Mouse (Mus musculus): ENCODE results near the gene Vmn1r33. TPM values are rescaled to one million over a fixed set of nuclear protein-coding genes. Genes with fewer than 3 reads are reported as not detected.
"Not testable (repeated sequence)": the region's sequence is repeated elsewhere in the genome, so short reads cannot be mapped to it uniquely, and the experiment has no call there.

The Vmn1r33 gene
- polyA plus RNA-seq (2015; fragmentation: Nextera tagmentation; extraction: Ambion mirVana) = not detected in 2 replicates

DNA sequence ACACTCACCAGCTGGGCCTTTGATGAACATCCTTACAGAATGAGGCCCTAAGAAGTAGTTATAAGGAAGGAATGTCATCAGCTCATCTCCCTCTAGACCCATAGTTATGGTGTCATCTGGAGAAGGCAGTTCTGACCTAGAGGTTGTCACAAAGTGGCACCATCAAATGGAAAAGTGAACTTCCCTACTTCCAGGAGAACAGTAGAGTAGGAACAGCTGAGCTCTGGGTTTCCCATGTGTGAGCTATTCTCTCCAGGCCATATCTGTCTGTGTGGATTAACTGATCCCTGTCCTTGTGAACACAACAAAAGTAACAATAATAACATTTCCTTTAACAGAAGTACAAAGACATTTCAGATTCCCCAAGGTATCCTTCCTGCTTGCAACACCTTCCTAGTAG, at the start of gene Vmn1r33:
Gene Vmn1r33 (minus strand): TSS at position 101 of the 400 bp plus-strand sequence.
- H3K27me3 ChIP-seq (replicated peaks; ENCODE audit: insufficient read depth, low read length); H3K9ac ChIP-seq (replicated peaks; ENCODE audit: low read depth); H3K4me3 ChIP-seq (ENCODE audit: low read depth, low read length); H3K4me1 ChIP-seq (ENCODE audit: insufficient read depth, low read depth, low read length); H3K4me2 ChIP-seq (replicated peaks; ENCODE audit: low read depth, low read length); H3K9me3 ChIP-seq (ENCODE audit: low read length); H3K27ac ChIP-seq (ENCODE audit: low read length); DNase-seq (ENCODE audit: low spot score); H3K36me3 ChIP-seq (ENCODE audit: insufficient read depth, low read length); ATAC-seq: not testable (repeated sequence)

DNA sequence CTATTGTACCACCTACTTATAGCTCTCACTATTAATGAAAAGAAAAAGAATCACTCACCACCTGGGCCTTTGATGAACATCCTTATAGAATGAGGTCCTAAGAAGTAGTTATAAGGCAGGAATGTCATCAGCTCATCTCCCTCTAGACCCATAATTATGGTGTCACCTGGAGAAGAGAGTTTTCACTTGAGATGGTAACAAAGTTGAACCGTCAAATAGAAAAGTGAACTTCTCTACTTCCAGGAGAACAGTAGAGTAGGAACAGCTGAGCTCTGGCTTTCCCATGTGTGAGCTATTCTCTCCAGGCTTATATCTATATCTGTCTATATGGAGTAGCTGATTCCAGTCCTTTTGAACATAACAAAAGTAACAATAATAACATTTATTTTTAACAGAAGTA, 25.7 kb upstream of the Vmn1r33 start, which contains the start of gene Vmn1r34:
Gene Vmn1r34 (minus strand): TSS at position 101 of the 400 bp plus-strand sequence.
- Histone ChIP-seq H3K27ac (ENCODE audit: low read length) (no peak within 1 kb of the TSS), H3K27me3 (replicated peaks; ENCODE audit: insufficient read depth, low read length) (no peaks in the 10 kb centered on the region), H3K4me1 (ENCODE audit: insufficient read depth, low read depth, low read length) (no peaks in the 10 kb centered on the region), H3K9ac (replicated peaks; ENCODE audit: low read depth) (no peak within 1 kb of the TSS), H3K4me3 (ENCODE audit: low read depth, low read length) (no peak within 1 kb of the TSS), H3K36me3 (ENCODE audit: insufficient read depth, low read length) (no peaks in the 10 kb centered on the region), H3K4me2 (replicated peaks; ENCODE audit: low read depth, low read length) (no peak within 1 kb of the TSS), H3K9me3 (ENCODE audit: low read length) (no peaks in the 10 kb centered on the region)
- TF ChIP-seq EP300 (IDR thresholded peaks at IDR 0.05) = no peak
- DNase-seq (ENCODE audit: low spot score) = no peak
- 76% methylated on average over 1 of the region's 1 CpGs for WGBS
- ATAC-seq = no peak

- no peak overlapping the region for H3K4me2 ChIP-seq (replicated peaks; ENCODE audit: low read depth, low read length)
- no peak overlapping the region for H3K9ac ChIP-seq (replicated peaks; ENCODE audit: low read depth)
- TF ChIP-seq CTCF (IDR thresholded peaks at IDR 0.05) (no peak), EP300 (IDR thresholded peaks at IDR 0.05) (no peak)
- H3K27me3 ChIP-seq (replicated peaks; ENCODE audit: insufficient read depth, low read length) = no peaks in the 10 kb centered on the region
- H3K4me3 ChIP-seq (ENCODE audit: low read depth, low read length) = no peak overlapping the region
- no peak for DNase-seq (ENCODE audit: low spot score)
- H3K27ac ChIP-seq (ENCODE audit: low read length) = no peak overlapping the region
- H3K36me3 ChIP-seq (ENCODE audit: insufficient read depth, low read length) = no peaks in the 10 kb centered on the region
- no peaks in the 10 kb centered on the region for H3K4me1 ChIP-seq (ENCODE audit: insufficient read depth, low read depth, low read length)
- H3K9me3 ChIP-seq (ENCODE audit: low read length) = no peaks in the 10 kb centered on the region
- no peak for ATAC-seq
Observed at GRCm38 (mm10) chr6:66595804-66596203, 22.3 kb downstream of the Vmn1r33 start.

Other genes starting within 250 kb of the Vmn1r33 start
- gene Mad2l1, start 82.9 kb downstream of the Vmn1r33 start, polyA plus RNA-seq (2015; fragmentation: Nextera tagmentation; extraction: Ambion mirVana) = 12.6 and 15.0 TPM in 2 replicates
- not detected in 2 replicates for gene Vmn1r32, start 58.2 kb downstream of the Vmn1r33 start, polyA plus RNA-seq (2015; fragmentation: Nextera tagmentation; extraction: Ambion mirVana)
- not detected in 2 replicates for gene Vmn1r34, start 25.6 kb upstream of the Vmn1r33 start, polyA plus RNA-seq (2015; fragmentation: Nextera tagmentation; extraction: Ambion mirVana)
- not detected in 2 replicates for gene Vmn1r35, start 67.6 kb upstream of the Vmn1r33 start, polyA plus RNA-seq (2015; fragmentation: Nextera tagmentation; extraction: Ambion mirVana)
- not detected in 2 replicates for gene Vmn1r36, start 100.9 kb upstream of the Vmn1r33 start, polyA plus RNA-seq (2015; fragmentation: Nextera tagmentation; extraction: Ambion mirVana)
- gene Vmn1r37, start 111.1 kb upstream of the Vmn1r33 start, polyA plus RNA-seq (2015; fragmentation: Nextera tagmentation; extraction: Ambion mirVana) = not detected in 2 replicates
- not detected in 2 replicates for gene Vmn1r38, start 164.3 kb upstream of the Vmn1r33 start, polyA plus RNA-seq (2015; fragmentation: Nextera tagmentation; extraction: Ambion mirVana)
- gene Vmn1r39, start 192.3 kb upstream of the Vmn1r33 start, polyA plus RNA-seq (2015; fragmentation: Nextera tagmentation; extraction: Ambion mirVana) = not detected in 2 replicates